Mouse (Mus musculus) leukemia stem cell, adult 10-12 weeks (primary cell): Measurements from ENCODE around the gene Sar1a. TPM values are rescaled to one million over a fixed set of nuclear protein-coding genes. Genes with fewer than 3 reads are reported as not detected.

Source experiments
- polyA plus RNA-seq: library from polyadenylated mRNA; stranded (reverse); fragments of >175 nt; gene quantifications from 2 replicates; pipeline ENCODE4 v1.2.3, GENCODE M21; 2012; ENCODE audit warnings: low replicate concordance

Gene Sar1a
- 22.5 and 64.6 TPM in 2 replicates for polyA plus RNA-seq

DNA sequence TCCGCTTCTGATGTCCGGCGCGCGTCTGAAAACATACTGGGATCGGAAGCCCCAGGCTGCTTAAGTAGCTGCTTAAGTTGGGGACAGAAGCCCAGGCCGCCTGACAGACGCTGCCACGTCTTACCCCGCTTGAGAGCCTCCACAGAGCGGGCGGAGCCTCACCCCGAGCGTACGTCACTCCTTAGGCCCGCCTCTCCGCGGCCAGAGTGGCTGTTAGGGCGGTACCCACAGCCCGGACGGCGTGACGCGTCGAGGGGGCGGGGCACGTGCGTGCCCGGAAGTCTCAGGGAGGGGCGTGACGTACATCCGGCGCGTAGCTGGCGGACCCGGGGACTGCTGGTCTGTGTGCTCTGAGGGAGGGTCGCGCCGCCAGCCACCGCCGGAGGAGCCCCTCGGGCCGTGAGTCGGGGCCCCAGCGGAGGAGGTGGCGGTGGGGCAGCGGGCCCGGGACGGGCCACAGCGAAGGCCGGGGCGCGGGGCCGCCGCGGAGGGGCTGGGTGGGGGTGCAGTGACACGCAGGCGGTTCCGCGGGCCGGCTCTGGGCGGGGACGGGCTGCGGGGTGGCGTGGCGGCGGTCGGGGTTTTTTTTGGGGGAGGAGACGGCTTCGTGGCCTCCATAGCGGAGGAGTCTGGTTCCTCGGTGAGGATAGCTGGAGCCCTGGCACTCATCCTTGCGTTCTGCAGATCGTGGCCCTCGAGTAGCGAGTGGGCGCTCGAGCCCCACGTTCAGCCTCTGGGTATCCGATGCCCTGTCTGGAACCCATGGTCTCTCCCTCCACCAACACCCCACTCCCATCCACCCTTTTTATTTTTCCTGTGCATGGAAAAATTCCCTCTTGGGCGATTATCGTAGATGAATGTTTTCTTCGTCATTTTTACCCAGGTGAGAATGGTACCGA lies at the start of gene Sar1a:
Gene Sar1a (plus strand): TSS at position 285 of the 899 bp plus-strand sequence.

DNA sequence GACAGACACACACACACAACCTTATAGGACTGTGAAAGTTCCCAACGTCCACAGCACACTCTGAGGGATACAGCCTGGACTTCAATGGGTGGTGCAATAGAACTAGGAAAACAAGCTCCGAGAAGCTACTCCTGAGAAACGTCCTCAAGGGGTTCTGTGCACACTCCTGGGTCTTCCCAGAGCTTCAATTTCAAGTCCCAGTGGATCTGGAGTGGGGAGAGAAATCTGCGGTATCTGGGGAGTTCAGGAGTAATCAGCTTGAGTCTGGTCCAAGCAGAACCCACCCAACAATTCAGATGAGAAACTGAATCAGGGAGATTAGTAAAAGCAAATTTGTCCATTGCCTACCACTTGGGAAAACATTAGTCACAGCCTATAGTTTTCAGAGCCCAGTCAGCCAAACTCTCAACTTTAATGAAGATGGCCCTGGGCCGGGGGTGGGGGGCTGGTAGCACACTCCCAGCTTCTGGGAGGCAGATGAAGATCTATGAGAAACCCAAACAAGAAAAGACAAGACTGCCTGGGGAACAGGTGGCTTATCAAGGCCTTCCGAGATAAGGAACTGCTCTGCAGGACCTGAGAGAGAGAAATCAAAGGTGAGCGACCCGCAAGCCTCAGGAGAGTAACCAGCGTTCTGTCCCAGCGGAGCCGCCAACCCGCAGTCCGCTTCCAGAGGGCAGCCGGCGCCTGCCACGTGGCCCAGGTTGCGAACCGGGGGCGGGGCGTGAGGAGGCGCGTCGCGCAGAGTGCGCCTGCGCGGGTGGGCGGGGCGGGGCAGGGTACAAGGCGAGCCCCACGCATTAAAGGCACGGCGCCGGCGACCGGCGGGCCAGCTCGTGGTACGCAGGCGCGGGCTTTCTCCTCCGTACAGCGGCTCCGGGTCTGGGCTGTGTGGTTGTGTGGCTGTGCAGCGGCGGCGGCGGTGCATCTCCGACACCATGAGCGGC lies 32.0 kb upstream of the Sar1a start, which contains the start of gene Ppa1:
Gene Ppa1 (plus strand): TSS at position 763 of the 947 bp plus-strand sequence.

GRCm38 (mm10) chr10:61694870-61695670 lies 15.0 kb downstream of the Sar1a start, which contains the start of gene Tysnd1:
Gene Tysnd1, plus strand, starts transcription at chr10:61695514.

DNA sequence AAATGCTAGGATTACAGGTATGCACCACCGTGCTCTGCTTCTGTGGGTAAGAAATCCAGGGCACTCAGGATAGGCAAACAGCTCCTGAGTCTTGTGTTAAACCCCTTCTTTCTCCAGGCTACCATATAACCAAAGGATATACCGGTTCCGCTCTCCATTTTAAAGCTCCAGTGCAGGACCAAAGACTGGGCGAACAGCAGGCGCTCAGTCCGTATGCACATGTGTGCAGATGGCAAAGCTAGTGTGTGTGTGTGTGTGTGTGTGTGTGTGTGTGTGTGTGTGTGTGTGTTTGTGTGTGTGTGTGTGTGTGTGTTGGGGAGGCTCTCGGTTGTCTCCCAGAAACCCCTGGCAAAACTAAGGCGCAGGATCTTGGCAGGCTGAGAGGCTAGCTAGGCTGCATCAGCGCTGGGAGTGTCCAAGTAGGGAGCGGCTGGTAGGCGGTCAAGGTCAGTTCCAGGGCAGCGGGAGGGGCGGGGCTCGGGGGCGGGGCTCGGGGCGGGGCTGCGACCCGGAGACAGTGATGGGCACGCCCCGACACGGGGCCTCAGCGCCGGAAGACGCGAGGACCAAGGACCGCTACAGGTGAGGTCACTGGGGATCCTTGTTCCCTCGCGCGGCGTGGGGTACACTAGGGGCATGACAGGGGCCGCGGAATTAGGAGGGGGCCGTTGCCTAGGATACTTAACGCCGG lies 34.8 kb downstream of the Sar1a start, which contains the start of gene Aifm2:
Gene Aifm2 (plus strand): TSS at position 493 of the 691 bp plus-strand sequence.

Other genes with a start within 250 kb of the Sar1a start
- gene Eif4ebp2, start 227.6 kb upstream of the Sar1a start, polyA plus RNA-seq, result 130 and 157 TPM in 2 replicates
- gene Lrrc20, start 204.5 kb upstream of the Sar1a start, polyA plus RNA-seq, result 6.7 and 49.3 TPM in 2 replicates
- gene Npffr1, start 84.8 kb upstream of the Sar1a start, polyA plus RNA-seq, result not detected in 2 replicates
- 23.6 and 37.5 TPM in 2 replicates for gene Ppa1, start 31.7 kb upstream of the Sar1a start, polyA plus RNA-seq
- gene Tysnd1, start 15.2 kb downstream of the Sar1a start, polyA plus RNA-seq, result 232 and 379 TPM in 2 replicates
- gene Aifm2, start 35.0 kb downstream of the Sar1a start, polyA plus RNA-seq, result 1.2 and 3.3 TPM in 2 replicates
- not detected in 2 replicates for gene H2afy2, start 103.8 kb downstream of the Sar1a start, polyA plus RNA-seq